Mouse (Mus musculus): ENCODE data around the gene Trim46.

GRCm38 (mm10) chr3:89228836-89229235 lies 17.3 kb downstream of the Trim46 start, which contains the start of gene Muc1:
- TF ChIP-seq CTCF (IDR thresholded peaks at IDR 0.05; ENCODE audit: low read depth, low read length) (no peak), GATA1 (IDR thresholded peaks at IDR 0.05; ENCODE audit: borderline replicate concordance, low read length) (no peak), POLR2AphosphoS5 (IDR thresholded peaks at IDR 0.05; ENCODE audit: insufficient replicate concordance, low read depth, low read length) (no peak), TAL1 (conservative IDR thresholded peaks at IDR 0.05; ENCODE audit: low read depth, low read length) (no peak)

Data from G1E (cell line).